Mouse (Mus musculus) spleen, postnatal 0 days (tissue): ENCODE results near the gene Fbxo22. TPM values are rescaled to one million over a fixed set of nuclear protein-coding genes. Genes with fewer than 3 reads are reported as not detected.

Experiments
- polyA plus RNA-seq: library from polyadenylated mRNA; unstranded; fragments of >200 nt; fragmentation: Nextera tagmentation; extraction: Ambion mirVana; gene quantifications from 2 replicates; pipeline ENCODE4 v1.2.1, GENCODE M21; 2015

Gene Fbxo22
- 21.5 and 22.8 TPM in 2 replicates for polyA plus RNA-seq

DNA sequence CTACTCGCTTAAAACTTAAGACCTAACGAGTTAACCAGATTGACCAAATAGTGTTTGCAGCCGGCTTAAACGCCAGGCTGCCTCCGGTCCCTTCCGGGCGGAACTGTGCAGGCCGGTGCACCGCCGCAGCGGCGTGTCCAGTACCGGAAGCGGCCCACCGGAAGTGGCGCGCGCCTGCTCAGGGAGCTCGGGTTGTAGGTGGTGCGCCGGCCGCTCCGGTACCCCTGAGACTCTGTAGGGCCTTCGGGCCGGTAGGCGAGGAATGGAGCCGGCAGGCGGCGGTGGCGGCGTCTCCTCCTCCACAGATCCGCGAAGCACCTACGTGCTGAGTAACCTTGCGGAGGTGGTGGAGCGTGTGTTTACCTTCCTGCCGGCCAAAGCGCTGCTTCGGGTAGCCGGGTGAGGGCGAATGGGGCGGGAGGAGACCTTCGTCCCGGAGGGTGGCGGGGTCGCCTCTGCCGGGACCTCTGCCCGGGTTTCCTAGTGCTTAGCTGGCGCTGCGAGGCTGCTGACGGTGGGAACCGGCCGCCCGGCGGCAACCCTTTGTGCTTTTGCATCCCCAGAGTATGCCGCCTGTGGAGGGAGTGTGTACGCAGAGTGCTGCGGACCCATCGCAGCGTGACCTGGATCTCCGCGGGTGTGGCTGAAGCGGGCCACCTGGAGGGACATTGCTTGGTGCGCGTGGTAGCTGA lies at the start of gene Fbxo22:
TSS of gene Fbxo22 (plus strand) at position 136 of the 692 bp plus-strand sequence.

Other genes with a start within 250 kb of the Fbxo22 start
- gene Chrna5, start 228.0 kb upstream of the Fbxo22 start, polyA plus RNA-seq: not detected in 2 replicates
- not detected in 2 replicates for gene Chrna3, start 182.4 kb upstream of the Fbxo22 start, polyA plus RNA-seq
- gene Chrnb4, start 160.1 kb upstream of the Fbxo22 start, polyA plus RNA-seq: not detected in 2 replicates
- 18.5 and 20.9 TPM in 2 replicates for gene Ube2q2, start 60.1 kb upstream of the Fbxo22 start, polyA plus RNA-seq
- gene Nrg4, start 117.9 kb downstream of the Fbxo22 start, polyA plus RNA-seq: 1.2 and 2.0 TPM in 2 replicates
- gene Tmem266, start 118.0 kb downstream of the Fbxo22 start, polyA plus RNA-seq: not detected in 2 replicates